Mouse (Mus musculus): Measurements from ENCODE around the gene Trappc2l. TPM values are rescaled to one million over a fixed set of nuclear protein-coding genes. Genes with fewer than 3 reads are reported as not detected.
A peak's percentile ranks its signal among the peaks of the same experiment; 100 is the strongest.

Trappc2l gene
- polyA plus RNA-seq, 1 experiment from 2014 or later, result 45.4 TPM

DNA sequence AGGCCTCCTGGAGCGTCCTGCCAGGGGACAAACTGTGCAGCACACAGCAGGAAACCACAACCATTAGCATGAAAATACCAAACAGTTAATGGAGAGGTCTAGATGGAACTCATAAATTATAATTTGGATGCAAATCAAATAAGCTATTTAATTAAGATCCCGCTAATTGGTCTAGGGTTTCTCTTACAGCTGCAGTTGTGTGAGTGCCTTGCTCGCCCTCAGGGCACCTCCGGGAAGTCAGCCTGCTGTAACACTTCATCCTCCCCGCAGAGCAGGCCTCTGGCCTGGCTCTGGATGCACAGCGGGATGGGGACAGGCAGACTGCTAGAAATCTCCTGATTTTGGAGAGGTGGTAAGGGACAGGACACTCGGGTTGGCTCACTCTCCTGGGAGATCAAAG is 25.3 kb upstream of the Trappc2l start:
- Histone ChIP-seq H3K27ac (replicated peaks; ENCODE audit: low read depth, low read length) (no peak overlapping the region), H3K9me3 (ENCODE audit: control insufficient read depth, low read length) (no peaks in the 10 kb centered on the region), H3K36me3 (ENCODE audit: control insufficient read depth, insufficient read depth, low read length) (no peaks in the 10 kb centered on the region), H3K4me1 (ENCODE audit: control insufficient read depth, insufficient read depth, low read length) (peaks cover 9% of the 10 kb centered on the region; the same call in 1 of the 2 replicates), H3K4me3 (ENCODE audit: low read depth, low read length) (no peak overlapping the region), H3K9ac (ENCODE audit: low read length) (no peak overlapping the region), H3K27me3 (ENCODE audit: control insufficient read depth, insufficient read depth, low read length) (no peaks in the 10 kb centered on the region), H3K4me2 (ENCODE audit: low read depth, severe bottlenecking) (no peak overlapping the region)
- 41% methylated on average over 7 of the region's 7 CpGs for WGBS
- DNase-seq (ENCODE audit: low spot score) (no peak), ATAC-seq (ENCODE audit: insufficient number of reproducible peaks, low FRiP score, low TSS enrichment, low read depth) (no peak)

DNA sequence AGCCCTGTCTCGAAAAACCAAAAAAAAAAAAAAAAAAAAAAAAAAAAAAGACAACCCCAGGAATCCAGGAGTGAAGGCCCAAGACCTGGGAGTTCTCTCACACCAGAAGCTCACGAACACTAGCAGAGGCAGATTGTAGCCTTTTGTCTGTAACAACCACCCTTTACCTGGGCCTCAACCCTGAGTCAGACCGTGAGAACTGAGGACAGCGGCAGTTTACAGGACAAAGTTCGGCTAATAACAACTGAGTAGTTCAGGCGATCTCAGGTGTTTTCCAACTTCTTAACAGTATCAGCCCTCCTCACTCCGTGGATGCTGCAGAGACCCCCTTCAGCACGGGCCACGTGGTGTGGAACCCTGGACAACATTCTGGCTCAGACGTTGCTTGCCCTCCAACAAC is 24.7 kb upstream of the Trappc2l start:
- 83% methylated on average over 10 of the region's 10 CpGs for WGBS
- no peak for ATAC-seq (ENCODE audit: insufficient number of reproducible peaks, low FRiP score, low TSS enrichment, low read depth)
- Histone ChIP-seq H3K4me1 (ENCODE audit: control insufficient read depth, insufficient read depth, low read length) (peaks cover 9% of the 10 kb centered on the region; the same call in 1 of the 2 replicates), H3K27me3 (ENCODE audit: control insufficient read depth, insufficient read depth, low read length) (no peaks in the 10 kb centered on the region), H3K27ac (replicated peaks; ENCODE audit: low read depth, low read length) (no peak overlapping the region), H3K36me3 (ENCODE audit: control insufficient read depth, insufficient read depth, low read length) (no peaks in the 10 kb centered on the region), H3K9me3 (ENCODE audit: control insufficient read depth, low read length) (no peaks in the 10 kb centered on the region), H3K4me3 (ENCODE audit: low read depth, low read length) (no peak overlapping the region), H3K9ac (ENCODE audit: low read length) (no peak overlapping the region), H3K4me2 (ENCODE audit: low read depth, severe bottlenecking) (no peak overlapping the region)
- DNase-seq (ENCODE audit: low spot score), result no peak

DNA sequence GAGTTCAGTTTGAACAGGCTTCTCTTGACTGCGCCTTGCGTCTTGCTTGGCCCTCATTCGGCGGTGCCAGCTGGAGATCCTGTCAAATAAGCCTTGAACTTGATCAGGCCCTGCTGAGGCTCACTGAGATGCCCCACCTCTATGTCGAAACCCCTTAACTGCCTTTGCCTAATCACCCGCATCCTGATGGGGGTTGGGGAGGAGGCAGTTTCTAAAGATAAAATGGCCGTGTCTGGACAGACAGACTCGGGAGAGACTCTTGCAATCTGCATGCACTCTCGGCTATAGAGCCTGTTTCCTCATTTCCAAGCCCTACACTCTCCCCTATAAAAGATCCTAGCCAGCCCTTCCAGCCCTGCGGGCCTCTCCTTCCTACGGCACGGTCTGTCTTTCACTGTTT is 18.2 kb upstream of the Trappc2l start:
- no peak overlapping the region for H3K4me3 ChIP-seq (ENCODE audit: low read depth, low read length)
- WGBS, result 56% methylated on average over 12 of the region's 12 CpGs
- no peak overlapping the region for H3K27ac ChIP-seq (replicated peaks; ENCODE audit: low read depth, low read length)
- no peak for DNase-seq (ENCODE audit: low spot score)
- no peak overlapping the region for H3K9ac ChIP-seq (ENCODE audit: low read length)
- no peak for ATAC-seq (ENCODE audit: insufficient number of reproducible peaks, low FRiP score, low TSS enrichment, low read depth)
- H3K9me3 ChIP-seq (ENCODE audit: control insufficient read depth, low read length), result no peaks in the 10 kb centered on the region
- 0 out of 2 replicates have a peak, but pooled peaks cover 2% of the 10 kb centered on the region for H3K4me1 ChIP-seq (ENCODE audit: control insufficient read depth, insufficient read depth, low read length)
- no peaks in the 10 kb centered on the region for H3K27me3 ChIP-seq (ENCODE audit: control insufficient read depth, insufficient read depth, low read length)
- H3K4me2 ChIP-seq (ENCODE audit: low read depth, severe bottlenecking), result no peak overlapping the region
- H3K36me3 ChIP-seq (ENCODE audit: control insufficient read depth, insufficient read depth, low read length), result no peaks in the 10 kb centered on the region; the same call in 1 of the 2 replicates

DNA sequence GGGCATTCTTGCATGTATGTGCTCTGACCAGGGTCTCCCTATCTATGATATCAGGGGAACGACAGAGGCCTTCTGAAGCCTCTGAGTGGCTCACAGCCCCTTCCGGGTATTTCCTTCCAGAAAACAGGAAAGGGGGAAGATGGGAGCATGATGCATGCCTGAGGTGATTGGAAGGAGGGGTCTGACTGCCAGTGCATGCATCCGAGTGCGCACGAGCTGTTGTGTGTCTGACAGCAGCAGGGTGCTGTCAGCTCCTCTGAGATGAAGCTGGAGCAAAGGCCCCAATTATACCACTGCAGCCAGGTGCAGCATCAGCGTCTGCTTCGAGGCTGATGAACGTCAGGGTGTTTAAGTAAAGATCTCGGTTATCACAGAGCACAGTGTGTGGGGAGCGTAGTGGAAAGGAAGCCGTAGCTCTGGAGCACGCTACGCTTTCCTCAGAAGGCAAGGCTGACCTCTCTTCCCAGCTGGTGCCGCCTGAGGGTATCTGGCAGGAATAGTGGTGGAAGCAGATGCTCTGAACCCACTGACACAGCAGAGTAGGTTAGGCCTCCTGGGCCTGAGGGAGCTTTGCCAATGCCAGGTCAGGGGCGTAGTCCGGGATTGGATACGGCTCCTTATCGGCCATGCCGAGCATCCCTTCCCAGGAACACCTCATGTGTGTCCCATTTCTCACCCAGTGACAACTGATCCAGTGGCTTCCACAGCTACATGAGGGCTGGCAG is 17.5 kb upstream of the Trappc2l start:
- Histone ChIP-seq H3K27me3 (ENCODE audit: control insufficient read depth, insufficient read depth, low read length) (no peaks in the 10 kb centered on the region), H3K4me2 (ENCODE audit: low read depth, severe bottlenecking) (no peak overlapping the region), H3K4me1 (ENCODE audit: control insufficient read depth, insufficient read depth, low read length) (0 out of 2 replicates have a peak, but pooled peaks cover 2% of the 10 kb centered on the region), H3K36me3 (ENCODE audit: control insufficient read depth, insufficient read depth, low read length) (no peaks in the 10 kb centered on the region; the same call in 1 of the 2 replicates), H3K9me3 (ENCODE audit: control insufficient read depth, low read length) (no peaks in the 10 kb centered on the region), H3K27ac (replicated peaks; ENCODE audit: low read depth, low read length) (no peak overlapping the region), H3K9ac (ENCODE audit: low read length) (no peak overlapping the region), H3K4me3 (ENCODE audit: low read depth, low read length) (no peak overlapping the region)
- ATAC-seq (ENCODE audit: insufficient number of reproducible peaks, low FRiP score, low TSS enrichment, low read depth) (no peak), DNase-seq (ENCODE audit: low spot score) (no peak)
- WGBS, result 74% methylated on average over 19 of the region's 19 CpGs

DNA sequence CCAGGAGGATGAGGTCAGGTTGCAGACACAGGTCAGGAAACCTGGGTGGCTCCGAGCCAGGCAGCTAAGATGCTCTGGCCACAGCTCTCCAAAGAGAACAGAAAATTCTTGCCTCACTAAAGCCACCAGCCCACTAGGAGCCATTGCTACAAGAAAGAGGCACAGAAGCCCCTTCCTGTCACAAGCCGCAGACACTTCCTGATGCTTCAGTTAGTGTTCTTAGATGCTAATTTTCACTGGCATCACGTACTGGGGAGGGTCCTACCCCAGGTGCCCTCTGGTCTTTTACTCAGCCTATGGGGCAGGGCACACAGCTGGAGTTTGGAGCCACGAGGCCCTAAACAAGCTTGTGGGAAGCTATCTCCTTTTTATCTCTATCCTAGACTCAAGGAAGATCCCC is 15.4 kb upstream of the Trappc2l start:
- Histone ChIP-seq H3K36me3 (ENCODE audit: control insufficient read depth, insufficient read depth, low read length) (no peaks in the 10 kb centered on the region; the same call in 1 of the 2 replicates), H3K27me3 (ENCODE audit: control insufficient read depth, insufficient read depth, low read length) (no peaks in the 10 kb centered on the region), H3K9ac (ENCODE audit: low read length) (no peak overlapping the region), H3K9me3 (ENCODE audit: control insufficient read depth, low read length) (no peaks in the 10 kb centered on the region), H3K4me2 (ENCODE audit: low read depth, severe bottlenecking) (no peak overlapping the region), H3K4me1 (ENCODE audit: control insufficient read depth, insufficient read depth, low read length) (0 out of 2 replicates have a peak, but pooled peaks cover 2% of the 10 kb centered on the region), H3K27ac (replicated peaks; ENCODE audit: low read depth, low read length) (no peak overlapping the region), H3K4me3 (ENCODE audit: low read depth, low read length) (no peak overlapping the region)
- ATAC-seq (ENCODE audit: insufficient number of reproducible peaks, low FRiP score, low TSS enrichment, low read depth), result no peak
- no peak for DNase-seq (ENCODE audit: low spot score)
- WGBS, result 62% methylated on average over 4 of the region's 4 CpGs

DNA sequence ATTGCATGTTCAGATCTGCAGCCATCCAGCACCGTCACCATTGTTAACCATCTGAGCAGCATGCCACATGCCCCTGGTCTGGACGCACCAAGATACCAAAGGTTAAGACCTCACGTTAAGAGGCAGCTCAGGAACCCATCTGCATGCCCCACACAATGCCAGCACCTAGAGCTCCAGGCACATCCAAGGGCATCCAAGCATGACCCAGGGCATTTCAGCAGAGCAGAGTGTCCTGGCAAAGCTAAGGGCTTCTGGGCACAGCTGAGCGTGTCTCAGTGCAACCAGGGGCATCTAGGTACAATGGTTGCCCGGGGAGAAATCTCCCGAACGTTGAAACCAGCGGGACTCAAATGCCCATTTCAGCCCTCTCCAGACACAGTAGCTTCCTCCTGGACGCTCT is 10.8 kb upstream of the Trappc2l start:
- Histone ChIP-seq H3K36me3 (ENCODE audit: control insufficient read depth, insufficient read depth, low read length) (no peaks in the 10 kb centered on the region; the same call in 1 of the 2 replicates), H3K27me3 (ENCODE audit: control insufficient read depth, insufficient read depth, low read length) (no peaks in the 10 kb centered on the region), H3K9ac (ENCODE audit: low read length) (peak overlapping the region; percentile 7; the same call in 1 of the 2 replicates), H3K4me3 (ENCODE audit: low read depth, low read length) (no peak overlapping the region), H3K4me1 (ENCODE audit: control insufficient read depth, insufficient read depth, low read length) (no peaks in the 10 kb centered on the region), H3K4me2 (ENCODE audit: low read depth, severe bottlenecking) (no peak overlapping the region), H3K27ac (replicated peaks; ENCODE audit: low read depth, low read length) (no peak overlapping the region), H3K9me3 (ENCODE audit: control insufficient read depth, low read length) (no peaks in the 10 kb centered on the region)
- DNase-seq (ENCODE audit: low spot score) (no peak), ATAC-seq (ENCODE audit: insufficient number of reproducible peaks, low FRiP score, low TSS enrichment, low read depth) (no peak)
- WGBS, result 94% methylated on average over 9 of the region's 9 CpGs

DNA sequence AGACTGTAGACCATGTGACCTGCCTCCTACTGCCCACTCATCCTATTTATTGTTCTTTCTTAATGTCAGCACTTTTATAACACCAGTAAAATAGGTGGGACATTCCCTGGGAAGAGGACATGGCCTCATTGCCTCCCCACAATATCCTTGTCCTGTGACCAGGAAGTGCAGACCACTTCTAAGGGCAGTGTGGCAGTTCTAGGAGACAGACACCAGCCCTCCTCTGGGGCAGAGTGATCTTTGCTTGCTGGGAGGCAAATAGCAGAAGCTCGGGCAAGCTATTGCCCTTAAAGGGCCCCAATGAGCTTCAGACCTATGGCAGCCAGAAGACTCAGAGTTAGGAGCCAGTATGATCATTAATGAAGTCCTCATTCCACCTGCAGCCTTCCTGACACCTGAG is 6.8 kb upstream of the Trappc2l start:
- H3K27ac ChIP-seq (replicated peaks; ENCODE audit: low read depth, low read length), result no peak overlapping the region
- no peaks in the 10 kb centered on the region for H3K27me3 ChIP-seq (ENCODE audit: control insufficient read depth, insufficient read depth, low read length)
- ATAC-seq (ENCODE audit: insufficient number of reproducible peaks, low FRiP score, low TSS enrichment, low read depth) (no peak), DNase-seq (ENCODE audit: low spot score) (no peak)
- H3K4me2 ChIP-seq (ENCODE audit: low read depth, severe bottlenecking), result no peak overlapping the region
- no peak overlapping the region for H3K4me3 ChIP-seq (ENCODE audit: low read depth, low read length)
- H3K4me1 ChIP-seq (ENCODE audit: control insufficient read depth, insufficient read depth, low read length), result no peaks in the 10 kb centered on the region
- no peaks in the 10 kb centered on the region for H3K36me3 ChIP-seq (ENCODE audit: control insufficient read depth, insufficient read depth, low read length)
- H3K9ac ChIP-seq (ENCODE audit: low read length), result no peak overlapping the region
- WGBS, result 50% methylated on average over 1 of the region's 1 CpGs
- H3K9me3 ChIP-seq (ENCODE audit: control insufficient read depth, low read length), result no peaks in the 10 kb centered on the region

DNA sequence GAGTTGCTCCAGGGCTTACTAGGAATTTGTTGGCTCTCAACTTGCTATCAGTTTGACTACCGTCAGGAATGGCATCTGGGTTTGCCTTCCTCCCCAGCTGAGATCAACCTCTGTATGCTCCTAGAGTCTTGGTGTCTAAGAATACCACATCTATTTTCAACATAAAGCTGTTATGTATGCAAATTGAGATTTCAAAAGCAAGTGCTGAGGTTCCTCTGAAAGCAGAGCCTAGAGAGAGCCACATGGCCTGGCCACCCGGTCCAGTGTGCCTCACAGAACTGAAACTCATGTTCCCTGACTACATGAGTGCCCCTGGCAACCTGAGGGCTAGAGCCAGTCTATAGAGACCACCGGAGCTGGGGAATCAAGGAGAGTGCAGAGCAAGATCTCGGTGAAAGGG is 6.1 kb upstream of the Trappc2l start:
- ATAC-seq (ENCODE audit: insufficient number of reproducible peaks, low FRiP score, low TSS enrichment, low read depth), result no peak
- Histone ChIP-seq H3K4me3 (ENCODE audit: low read depth, low read length) (no peak overlapping the region), H3K27ac (replicated peaks; ENCODE audit: low read depth, low read length) (no peak overlapping the region), H3K4me1 (ENCODE audit: control insufficient read depth, insufficient read depth, low read length) (no peaks in the 10 kb centered on the region), H3K27me3 (ENCODE audit: control insufficient read depth, insufficient read depth, low read length) (no peaks in the 10 kb centered on the region), H3K4me2 (ENCODE audit: low read depth, severe bottlenecking) (no peak overlapping the region), H3K36me3 (ENCODE audit: control insufficient read depth, insufficient read depth, low read length) (no peaks in the 10 kb centered on the region), H3K9ac (ENCODE audit: low read length) (no peak overlapping the region), H3K9me3 (ENCODE audit: control insufficient read depth, low read length) (no peaks in the 10 kb centered on the region)
- no peak for DNase-seq (ENCODE audit: low spot score)
- 74% methylated on average over 4 of the region's 4 CpGs for WGBS

DNA sequence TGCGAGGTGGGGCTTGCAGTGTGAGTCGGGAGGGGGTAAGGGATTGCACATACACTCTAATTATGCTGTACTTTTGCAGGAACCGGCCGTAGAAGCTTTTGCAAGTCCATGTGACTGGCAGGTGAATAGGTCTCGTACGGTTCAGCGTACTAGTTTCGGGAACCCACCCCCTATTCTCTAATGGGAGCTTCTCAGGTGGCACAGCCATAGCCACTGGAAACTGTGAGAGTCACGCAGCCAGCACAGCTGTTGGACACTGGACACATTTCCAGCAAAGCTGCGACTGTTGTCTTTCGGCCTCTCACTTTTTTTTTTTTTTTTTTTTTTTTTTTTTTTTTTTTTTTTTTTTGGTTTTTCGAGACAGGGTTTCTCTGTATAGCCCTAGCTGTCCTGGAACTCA is 4.6 kb upstream of the Trappc2l start:
- no peak overlapping the region for H3K9ac ChIP-seq (ENCODE audit: low read length)
- no peak overlapping the region for H3K4me3 ChIP-seq (ENCODE audit: low read depth, low read length)
- no peak for DNase-seq (ENCODE audit: low spot score)
- H3K9me3 ChIP-seq (ENCODE audit: control insufficient read depth, low read length), result no peaks in the 10 kb centered on the region
- no peak for ATAC-seq (ENCODE audit: insufficient number of reproducible peaks, low FRiP score, low TSS enrichment, low read depth)
- WGBS, result 84% methylated on average over 11 of the region's 12 CpGs
- no peaks in the 10 kb centered on the region for H3K27me3 ChIP-seq (ENCODE audit: control insufficient read depth, insufficient read depth, low read length)
- no peaks in the 10 kb centered on the region for H3K4me1 ChIP-seq (ENCODE audit: control insufficient read depth, insufficient read depth, low read length)
- no peak overlapping the region for H3K4me2 ChIP-seq (ENCODE audit: low read depth, severe bottlenecking)
- no peaks in the 10 kb centered on the region for H3K36me3 ChIP-seq (ENCODE audit: control insufficient read depth, insufficient read depth, low read length)
- H3K27ac ChIP-seq (replicated peaks; ENCODE audit: low read depth, low read length), result no peak overlapping the region
